Mouse (Mus musculus) left cerebral cortex, postnatal 25 days (tissue): ENCODE data around the gene Kctd21. TPM values are rescaled to one million over a fixed set of nuclear protein-coding genes. Genes with fewer than 3 reads are reported as not detected.
A peak's percentile ranks its signal among the peaks of the same experiment; 100 is the strongest.

ENCODE experiments used
- DNase-seq, 2 experiments: peaks; one replicate each; pipeline ENCODE4 v3.0.0; 2022; ENCODE audit warnings: low spot score in 2 of 2, mixed read lengths in 1 of 2
- intact Hi-C: fragments of 180-260 bp; cut with DNase I; formaldehyde crosslinking; loops from one replicate; pipeline ENCODE4 v1.15.1; 2025
- total RNA-seq, 2 experiments: library from RNA; stranded (reverse); gene quantifications; 2 replicates each; pipeline ENCODE4 v1.2.3; 2021

Gene Kctd21
- total RNA-seq, 2 experiments from 2014 or later: 14.1 to 15.3 TPM

DNA sequence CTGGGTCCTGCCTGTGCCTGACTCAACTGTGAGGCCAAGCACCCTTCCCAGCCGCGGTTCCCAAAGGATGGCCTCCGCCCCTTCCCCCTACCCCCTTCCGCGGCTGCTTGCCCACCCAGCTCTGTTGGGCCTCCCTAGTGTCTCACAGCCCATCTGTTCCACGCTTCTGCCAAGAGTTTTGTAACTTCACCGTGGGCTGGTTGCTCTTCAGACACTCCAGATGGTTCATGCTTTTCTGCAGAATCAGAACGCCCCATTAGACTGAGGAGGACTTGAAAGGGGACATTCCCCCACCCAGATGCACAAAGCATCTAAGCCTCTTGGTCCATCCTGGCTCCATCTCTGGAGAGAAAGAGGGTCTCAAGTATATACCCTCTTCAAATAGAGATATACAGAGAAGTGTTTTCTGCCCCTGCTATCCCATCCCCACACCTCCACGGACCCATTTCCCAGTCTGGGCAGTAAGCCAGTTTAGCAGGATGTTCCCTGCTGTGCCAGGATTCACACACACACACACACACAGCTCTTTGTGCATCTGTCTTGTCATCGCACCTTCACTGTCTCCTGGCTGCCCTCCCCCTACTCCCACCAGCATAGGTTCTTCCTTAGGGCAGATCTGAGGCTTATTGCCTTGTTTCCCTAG lies 13.2 kb downstream of the Kctd21 start:
- peak; percentile 80 to 96 for DNase-seq
- intact Hi-C loops: loop anchor here (1.0 to 2.0 kb wide), 2 partner anchors 42 to 359 kb away; no protein-coding TSS in a partner anchor

DNA sequence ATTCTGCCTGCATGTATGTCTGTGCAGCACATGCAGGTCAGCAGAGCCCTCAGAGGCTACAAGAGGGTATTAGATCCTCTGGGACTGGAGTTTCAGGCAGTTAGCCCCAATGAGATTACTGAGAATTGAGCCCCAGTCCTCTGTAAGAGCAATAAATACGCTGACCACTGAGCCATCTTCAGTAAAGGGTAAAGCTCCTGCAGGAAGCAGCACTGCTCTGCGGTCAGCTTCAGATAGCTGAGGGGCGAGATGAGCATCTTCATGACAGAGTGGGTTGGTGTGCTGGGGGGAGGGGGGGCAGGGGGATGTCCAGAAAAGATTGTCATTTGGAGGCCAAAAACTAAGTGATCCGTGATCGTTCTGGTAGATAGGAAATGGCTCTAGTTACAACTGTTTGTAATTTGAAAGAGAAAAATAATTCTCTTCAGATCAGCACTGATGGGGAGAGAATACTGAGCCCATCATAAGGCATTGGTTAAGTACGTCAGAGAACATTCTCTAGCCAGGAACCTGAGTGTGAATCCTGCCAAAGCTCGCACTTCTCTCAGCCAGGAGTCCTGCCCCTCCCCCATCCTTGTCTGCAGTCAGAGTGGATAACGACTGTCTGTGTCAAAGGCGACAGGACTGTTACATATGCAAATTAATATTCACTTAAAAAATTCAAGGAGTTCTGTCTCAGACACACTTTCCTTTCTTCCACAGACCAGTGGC lies 14.1 kb downstream of the Kctd21 start:
- intact Hi-C loops: no loop called here
- no peak for DNase-seq

DNA sequence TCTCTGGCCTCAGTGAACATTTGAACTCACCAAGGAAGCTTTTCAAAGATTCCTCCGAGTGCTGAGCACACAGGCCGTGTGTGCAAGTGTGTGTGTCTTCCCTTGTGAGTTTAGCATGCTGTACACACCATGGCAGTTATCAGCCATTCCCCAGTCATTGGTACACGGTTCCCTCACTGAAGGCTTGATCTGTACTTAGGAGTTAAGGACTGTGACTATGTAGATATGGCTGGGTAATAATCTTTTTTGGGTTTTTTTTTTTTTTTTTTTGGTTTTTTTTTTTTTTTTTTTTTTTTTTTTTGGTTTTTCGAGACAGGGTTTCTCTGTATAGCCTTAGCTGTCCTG lies 14.7 kb downstream of the Kctd21 start:
- DNase-seq: no peak
- intact Hi-C loops: no loop called here

DNA sequence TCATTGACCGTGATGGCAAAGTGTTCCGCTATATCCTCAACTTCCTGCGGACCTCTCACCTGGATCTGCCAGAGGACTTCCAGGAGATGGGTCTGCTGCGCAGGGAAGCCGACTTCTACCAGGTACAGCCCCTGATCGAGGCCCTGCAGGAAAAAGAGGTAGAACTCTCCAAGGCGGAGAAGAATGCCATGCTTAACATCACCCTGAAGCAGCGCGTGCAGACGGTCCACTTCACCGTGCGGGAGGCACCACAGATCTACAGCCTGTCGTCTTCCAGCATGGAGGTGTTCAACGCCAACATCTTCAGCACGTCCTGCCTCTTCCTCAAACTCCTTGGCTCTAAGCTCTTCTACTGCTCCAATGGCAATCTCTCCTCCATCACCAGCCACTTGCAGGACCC lies 15.3 kb downstream of the Kctd21 start:
- intact Hi-C loops: no loop called here
- DNase-seq: no peak

DNA sequence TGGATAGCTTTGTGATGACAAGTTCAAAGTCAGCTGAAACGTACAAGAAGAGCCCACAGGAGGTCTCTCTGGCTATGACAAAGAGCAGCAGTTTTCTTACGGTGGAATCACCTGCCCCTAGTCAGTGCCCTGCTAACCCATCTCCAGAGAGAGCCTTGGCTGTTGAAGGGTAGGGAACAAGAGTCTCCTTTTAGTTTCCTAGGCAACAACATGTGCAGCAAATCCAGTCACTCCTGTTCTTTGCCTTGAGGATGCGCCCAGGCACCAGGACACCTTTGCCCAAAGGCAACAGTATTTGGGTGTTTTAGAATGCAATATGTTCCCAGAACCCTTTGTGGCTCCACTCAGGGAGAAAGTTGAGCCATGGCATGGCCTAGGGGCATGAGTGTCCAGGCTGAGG lies 16.2 kb downstream of the Kctd21 start:
- intact Hi-C loops: no loop called here
- DNase-seq: no peak

DNA sequence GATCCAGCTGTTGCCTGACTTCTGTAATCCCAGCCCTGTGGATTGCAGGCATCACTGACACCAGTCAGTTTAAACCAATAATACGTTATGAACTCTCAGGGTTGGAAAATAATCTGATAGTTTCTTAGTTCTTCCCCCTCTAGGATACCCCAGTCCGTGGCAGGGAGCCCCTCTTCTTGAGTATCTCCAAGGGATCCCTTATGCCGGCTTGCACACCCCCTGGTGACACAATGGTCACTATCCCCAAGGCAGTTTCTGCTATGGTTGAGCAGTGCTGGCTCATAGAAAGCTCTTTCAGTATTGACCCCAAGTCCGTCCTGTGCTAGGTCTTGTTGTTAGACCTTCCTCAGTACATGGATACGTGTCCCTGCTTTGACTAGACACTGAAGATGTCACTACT lies 16.7 kb downstream of the Kctd21 start:
- no peak for DNase-seq
- intact Hi-C loops: no loop called here

DNA sequence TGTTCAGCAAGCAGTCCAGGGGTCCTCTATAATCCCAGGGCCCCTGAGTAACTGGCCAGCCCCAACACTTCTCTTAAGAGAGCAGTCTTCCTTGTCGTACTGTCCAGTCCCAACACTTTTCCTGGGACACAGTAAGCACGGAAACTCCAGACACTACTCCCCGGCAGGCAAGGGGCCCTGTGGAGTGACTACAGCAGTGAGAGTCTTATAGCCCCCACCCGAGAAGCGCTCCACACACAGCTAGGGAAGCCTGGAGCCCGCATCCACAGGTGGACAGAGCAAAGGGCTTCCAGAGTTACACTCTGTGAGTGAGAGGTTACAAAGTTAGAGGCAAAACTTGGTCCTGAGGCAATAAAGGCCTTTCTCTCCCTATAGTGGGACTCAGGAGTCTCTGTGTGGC lies 17.3 kb downstream of the Kctd21 start:
- no peak for DNase-seq
- intact Hi-C loops: no loop called here

DNA sequence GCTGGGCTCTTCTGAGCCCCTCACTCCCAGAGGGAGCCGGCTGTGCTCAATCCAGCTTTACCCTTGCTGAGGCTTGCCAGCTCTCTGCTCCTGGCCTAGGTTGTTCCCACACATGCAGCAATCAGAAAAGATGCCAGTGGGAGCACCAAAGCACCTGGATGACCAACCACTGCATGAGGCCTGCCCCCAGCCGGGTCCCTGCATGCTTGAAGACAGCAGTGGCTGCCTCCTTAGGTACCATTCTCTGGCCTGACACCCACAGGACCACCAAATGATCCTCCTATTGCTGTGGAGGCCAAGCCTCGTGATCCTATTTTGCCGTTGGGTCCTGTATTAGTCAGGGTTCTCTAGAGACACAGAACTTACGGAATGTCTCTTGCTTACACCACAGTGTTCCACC lies 18.8 kb downstream of the Kctd21 start:
- intact Hi-C loops: no loop called here
- DNase-seq: no peak

DNA sequence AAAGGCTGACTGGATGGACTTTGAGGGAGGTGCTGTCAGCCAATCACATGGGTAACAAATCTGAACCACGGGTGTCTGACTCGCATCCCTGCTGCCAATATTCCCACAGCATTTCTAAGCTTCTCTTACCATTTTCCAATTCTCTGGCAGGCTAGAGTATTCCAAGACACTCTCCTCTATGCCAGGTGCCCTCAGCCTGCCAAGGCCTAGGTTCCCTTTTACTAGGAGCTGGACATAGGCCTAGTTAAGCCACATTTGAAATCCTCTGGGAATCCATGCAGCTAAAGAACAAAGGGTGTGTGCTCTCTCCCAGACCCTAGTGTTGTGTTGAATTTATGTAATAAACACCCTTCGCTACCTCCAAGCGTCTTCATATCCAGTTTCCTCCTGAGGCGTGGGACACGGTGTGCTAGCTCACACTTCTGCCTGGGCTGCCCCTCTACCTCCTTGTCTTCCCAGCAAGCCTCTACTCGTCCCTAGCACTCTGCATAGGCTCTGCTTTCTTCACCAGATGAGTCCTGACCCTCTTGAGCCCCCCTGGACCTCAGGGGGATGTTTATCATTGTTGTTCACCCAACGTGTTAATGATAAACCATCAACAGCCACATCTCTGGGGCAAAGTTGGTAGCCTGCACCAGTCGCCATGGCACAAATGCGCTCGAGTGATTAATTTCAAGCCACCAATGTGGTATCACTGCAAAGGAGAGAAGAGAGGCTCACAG lies 19.8 kb downstream of the Kctd21 start:
- DNase-seq: no peak
- intact Hi-C loops: no loop called here

DNA sequence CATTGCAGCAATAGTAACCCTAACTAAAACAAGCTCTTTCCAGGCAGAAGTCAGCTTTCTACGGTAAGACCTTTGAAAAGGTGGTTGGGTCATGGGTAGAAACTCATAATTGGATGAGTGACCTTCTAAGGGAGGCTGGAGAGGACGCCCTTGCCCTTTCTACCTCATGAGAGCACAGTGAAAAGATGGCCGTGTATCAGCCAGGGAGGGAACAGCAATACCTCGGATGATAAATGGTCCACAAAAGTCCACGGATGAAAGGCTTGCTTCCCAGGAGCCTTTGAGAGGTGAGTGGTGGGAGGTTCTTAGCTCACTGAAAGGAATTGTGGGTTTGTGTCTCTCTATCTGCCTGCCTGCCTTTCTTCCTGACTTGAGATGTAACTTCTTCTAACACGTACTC lies 21.2 kb downstream of the Kctd21 start:
- DNase-seq: no peak
- intact Hi-C loops: no loop called here

DNA sequence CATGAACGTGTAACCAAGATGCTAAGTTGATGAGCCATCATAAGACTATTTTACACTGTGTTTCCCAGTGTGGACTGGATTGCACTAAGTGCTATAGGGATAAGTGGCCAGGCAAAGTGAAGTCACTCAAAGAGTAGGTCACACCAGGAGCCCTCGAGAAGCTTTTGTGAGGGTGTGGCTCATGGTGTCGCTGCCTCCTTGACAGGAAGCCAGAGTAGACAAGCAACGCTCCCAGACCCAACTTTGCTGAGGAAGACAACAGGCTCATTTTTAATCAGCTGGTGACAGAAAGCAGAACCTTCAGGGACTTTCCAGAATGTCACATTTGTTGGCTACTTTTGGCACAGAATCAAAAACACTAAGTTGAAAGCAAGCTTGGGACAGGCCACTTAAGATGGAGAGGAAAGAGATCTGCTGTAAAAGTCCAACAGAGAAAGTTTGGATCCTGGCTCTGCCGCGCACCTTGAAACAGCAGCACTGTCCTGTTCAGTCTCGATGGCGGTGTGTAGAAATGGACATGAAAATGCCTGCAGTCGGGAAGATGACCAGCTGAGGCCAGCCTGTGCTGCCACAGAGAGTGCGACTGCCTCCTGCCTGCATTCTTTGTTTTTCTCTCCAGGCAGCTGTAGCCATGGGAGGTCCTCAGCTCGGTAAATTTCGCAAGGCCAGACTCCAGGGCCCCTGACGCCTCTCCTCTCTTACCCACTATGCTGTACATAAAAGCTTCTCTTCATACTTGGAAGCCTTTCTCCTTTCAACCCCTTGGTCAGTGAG lies 23.1 kb downstream of the Kctd21 start:
- no peak for DNase-seq
- intact Hi-C loops: no loop called here

DNA sequence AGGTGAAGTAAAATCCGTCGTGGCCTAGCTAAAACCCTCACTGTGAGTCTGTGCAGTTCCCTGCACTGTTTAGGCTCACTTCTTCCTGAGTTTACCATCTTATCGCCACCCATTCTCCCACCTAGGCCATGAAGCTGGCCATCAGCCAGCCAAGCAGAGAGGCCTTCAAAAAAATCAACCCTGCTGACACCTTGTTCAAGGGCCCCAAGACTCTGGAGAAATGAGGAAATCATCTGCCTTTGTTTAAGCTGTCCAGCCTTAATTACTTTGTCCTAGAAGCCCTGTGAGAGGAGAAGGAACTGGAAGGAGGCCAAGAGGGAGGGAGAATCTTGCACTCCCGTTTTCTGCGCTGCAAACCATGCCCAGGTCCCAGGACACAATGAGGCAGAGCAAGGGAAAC lies 24.1 kb downstream of the Kctd21 start:
- intact Hi-C loops: no loop called here
- no peak for DNase-seq

DNA sequence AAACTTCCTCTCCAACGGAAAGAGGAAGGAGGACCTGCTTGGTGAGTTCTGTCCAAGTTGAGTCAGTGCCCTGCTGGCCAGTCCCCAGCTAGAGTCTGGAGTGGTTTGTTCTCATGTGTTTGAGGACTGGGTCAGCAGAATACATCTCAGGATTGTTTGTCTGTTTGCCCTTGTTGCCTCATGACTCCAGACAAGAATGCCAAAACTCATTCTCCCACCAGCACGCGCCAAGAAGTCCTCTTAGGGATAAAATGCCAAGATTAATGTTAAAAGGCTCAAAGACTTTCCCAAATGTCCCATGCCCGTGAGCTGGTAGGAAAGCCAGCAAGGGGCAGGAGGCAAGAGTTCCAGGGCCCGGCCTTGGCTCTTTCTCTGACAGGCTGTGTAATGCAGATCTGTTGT lies 24.7 kb downstream of the Kctd21 start:
- intact Hi-C loops: no loop called here
- DNase-seq: peak in 1 of 2 experiments; percentile 55

DNA sequence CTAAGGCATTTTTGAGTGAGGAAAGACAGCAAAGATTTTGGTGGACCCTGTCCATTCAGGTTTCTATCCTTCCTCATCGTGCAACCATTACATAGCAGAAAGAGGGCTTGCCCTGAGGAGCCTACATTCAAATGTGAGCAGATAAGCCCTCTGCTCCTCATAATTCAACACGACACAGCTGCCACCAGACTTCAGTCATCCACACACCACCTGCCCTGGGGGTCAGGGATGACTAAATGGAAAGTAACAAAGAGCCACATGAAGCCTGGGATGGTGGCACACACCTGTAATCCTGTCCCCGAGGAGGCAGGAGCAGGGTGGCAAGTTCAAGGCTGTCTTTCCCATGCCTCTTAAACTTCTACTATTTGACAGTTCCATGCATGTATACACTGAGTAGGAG lies 25.7 kb downstream of the Kctd21 start:
- intact Hi-C loops: no loop called here
- no peak for DNase-seq

DNA sequence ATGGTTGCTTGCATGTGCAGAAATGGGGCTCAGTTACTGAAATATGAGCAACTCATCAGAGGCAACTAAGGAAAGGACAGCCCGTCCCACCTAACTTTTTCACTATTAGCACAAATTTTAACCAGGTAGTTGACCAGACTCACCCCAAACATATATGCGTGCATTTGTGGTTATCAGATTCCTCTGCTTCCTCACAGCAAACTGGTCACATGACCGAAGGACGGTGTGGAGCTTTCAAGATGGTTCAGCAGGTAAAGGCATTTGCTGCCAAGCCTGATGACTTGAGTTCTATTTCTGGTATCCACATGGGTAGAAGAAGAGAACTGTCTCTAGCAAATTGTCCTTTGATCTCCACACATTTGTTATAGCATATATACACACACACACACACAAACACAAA lies 26.2 kb downstream of the Kctd21 start:
- DNase-seq: no peak
- intact Hi-C loops: no loop called here

DNA sequence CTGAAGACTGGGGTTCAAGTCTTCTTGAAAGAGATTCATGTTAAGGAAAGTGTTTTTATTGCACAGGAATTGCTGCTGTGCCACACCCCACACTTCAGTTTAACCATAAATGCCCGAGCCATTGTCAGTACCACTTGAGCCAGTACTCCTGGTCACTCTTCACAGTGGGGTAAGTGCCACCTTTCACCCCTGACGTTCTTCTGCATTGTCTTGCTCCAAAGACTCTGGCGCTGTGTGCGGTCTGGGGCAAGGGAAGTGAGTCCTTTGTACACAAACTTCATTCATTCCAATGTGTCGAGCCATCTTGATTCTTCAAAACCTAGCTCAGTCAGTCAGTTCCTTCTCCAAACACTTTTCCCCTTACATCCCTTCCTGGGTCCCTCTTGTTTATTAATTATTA lies 28.0 kb downstream of the Kctd21 start:
- intact Hi-C loops: no loop called here
- no peak for DNase-seq

DNA sequence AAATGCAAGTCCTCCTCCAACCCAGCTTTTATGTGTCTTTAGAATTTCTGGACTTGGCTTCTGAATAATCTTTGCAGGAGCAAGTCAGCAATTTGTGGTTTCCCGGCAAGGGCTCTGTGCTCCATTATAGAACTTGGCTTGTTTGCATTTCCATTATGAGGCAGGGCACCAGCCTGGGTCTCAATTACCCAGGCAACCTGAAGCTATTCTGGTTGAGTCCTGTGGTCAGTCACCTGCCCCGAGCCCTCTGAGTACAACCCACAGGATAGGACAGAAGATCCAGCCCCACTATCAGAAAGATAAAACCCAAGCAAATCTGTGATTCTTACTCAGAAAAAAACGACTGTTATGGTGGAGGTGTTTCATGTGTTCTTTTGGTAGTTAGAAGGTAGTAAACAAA lies 28.8 kb downstream of the Kctd21 start:
- DNase-seq: no peak
- intact Hi-C loops: no loop called here

DNA sequence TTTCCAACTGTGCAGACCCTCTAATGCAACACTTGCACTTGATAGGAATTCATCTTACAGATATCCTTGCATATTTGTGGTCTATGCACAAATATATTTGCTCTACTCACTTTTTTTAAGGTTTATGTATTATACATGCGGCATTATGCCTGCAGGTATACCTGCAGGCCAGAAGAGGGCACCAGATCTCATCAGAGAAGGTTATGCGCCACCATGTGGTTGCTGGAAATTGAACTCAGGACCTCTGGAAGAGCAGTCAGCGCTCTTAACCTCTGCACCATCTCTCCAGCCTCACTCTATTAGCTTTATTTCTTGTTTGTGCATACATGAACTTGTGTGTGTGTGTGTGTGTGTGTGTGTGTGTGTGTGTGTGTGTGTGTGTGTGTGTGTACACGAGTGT lies 29.3 kb downstream of the Kctd21 start:
- DNase-seq: no peak
- intact Hi-C loops: no loop called here

DNA sequence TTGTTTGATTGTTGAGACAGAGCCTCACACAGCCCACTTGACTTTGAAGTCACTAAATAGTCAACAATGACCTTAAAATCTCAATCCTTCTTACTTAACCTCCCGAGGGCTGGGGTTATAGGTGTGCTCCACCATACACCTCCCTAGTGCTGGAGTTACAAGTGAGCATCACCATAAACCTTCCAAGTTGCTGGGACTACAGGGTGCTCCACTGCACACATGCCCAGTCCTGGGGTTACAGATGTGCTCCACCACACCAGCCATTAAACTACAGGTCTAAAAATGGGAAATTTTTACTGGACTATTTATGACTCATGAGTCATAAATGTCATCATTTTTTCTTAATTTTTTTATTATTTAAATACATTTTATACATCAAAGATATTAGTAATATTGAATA lies 33.8 kb downstream of the Kctd21 start:
- intact Hi-C loops: no loop called here
- no peak for DNase-seq

DNA sequence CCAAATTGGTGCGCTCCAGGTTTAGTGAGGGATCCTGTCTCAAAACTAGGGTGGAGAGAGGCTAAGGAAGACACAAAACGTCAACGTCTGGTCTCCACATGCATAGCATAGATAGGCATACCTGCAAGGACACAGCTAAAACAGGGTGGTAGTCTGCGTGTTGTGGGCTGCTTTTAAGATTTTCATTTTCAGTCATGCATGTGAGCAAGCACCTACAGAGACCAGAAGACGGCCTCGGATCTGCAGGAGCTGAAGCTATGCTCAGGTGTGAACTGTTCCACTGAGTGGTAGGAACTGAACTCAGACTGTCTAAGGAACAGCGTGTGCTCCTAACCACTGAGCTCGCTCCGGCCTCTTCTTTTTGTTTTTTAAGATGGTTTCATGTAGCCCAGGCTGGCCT lies 43.0 kb downstream of the Kctd21 start:
- intact Hi-C loops: no loop called here
- no peak for DNase-seq
